Mouse (Mus musculus): ENCODE results near the gene Fbxw10. TPM values are rescaled to one million over a fixed set of nuclear protein-coding genes. Genes with fewer than 3 reads are reported as not detected.

The Fbxw10 gene
- total RNA-seq (2014; rRNA removed) (0.86 and 1.2 TPM in 2 replicates), polyA plus RNA-seq (2015; fragmentation: Nextera tagmentation; extraction: Ambion mirVana) (0.21 and 0.33 TPM in 2 replicates)

DNA sequence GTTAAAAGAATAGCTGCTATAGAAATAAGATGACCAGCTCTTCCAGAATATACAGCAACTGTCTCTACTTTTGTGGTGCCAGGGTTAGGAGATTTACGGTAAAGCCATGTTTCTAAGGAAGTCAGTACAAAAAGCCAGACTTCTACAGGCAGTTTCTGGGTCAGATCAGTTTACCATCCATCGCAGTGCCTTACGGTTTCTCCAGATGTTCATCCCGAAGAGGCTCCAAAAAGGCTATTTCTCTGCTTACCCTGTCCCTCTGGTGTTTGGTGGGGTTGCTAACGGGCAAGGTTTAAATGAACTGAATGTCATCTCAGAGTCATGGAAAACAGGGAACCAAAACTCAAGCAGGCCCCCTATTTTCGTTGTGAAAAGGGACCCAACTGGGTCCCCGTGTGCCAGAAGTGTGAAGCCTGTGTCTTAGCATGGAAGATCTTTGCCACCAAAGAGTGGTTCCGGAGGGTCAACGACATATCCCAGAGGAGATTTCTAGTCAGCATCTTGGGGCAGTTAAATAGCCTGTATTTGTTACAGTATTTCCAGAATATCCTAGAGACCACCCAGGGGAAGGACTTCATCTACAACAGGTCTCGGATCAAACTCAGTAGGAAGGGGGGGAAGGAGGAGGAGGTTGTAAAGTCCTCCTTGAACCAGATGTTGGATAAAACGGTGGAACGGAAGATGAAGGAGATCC, at the start of gene Fbxw10:
Gene Fbxw10, plus strand, starts transcription at position 109 of the 694 bp plus-strand sequence.
- H3K4me2 ChIP-seq (ENCODE audit: low read depth): peak within 1 kb of the TSS; percentile 6; the same call in 1 of the 2 replicates
- H3K9ac ChIP-seq: no peak within 1 kb of the TSS
- no peaks in the 10 kb centered on the region for H3K36me3 ChIP-seq (ENCODE audit: insufficient read depth)
- H3K9me3 ChIP-seq (ENCODE audit: low read length): no peaks in the 10 kb centered on the region
- ATAC-seq (no peak), DNase-seq (peak; percentile 29)
- no peak within 1 kb of the TSS for H3K27ac ChIP-seq (ENCODE audit: low read depth, low read length)
- TF ChIP-seq CTCF (IDR thresholded peaks at IDR 0.05; ENCODE audit: low read depth): no peak
- no peak within 1 kb of the TSS for H3K4me3 ChIP-seq (ENCODE audit: low read depth, low read length)
- no peaks in the 10 kb centered on the region for H3K4me1 ChIP-seq (ENCODE audit: insufficient read depth)
- H3K27me3 ChIP-seq (ENCODE audit: insufficient read depth, low read length): no peaks in the 10 kb centered on the region
- 29% methylated on average over 12 of the region's 12 CpGs for WGBS

DNA sequence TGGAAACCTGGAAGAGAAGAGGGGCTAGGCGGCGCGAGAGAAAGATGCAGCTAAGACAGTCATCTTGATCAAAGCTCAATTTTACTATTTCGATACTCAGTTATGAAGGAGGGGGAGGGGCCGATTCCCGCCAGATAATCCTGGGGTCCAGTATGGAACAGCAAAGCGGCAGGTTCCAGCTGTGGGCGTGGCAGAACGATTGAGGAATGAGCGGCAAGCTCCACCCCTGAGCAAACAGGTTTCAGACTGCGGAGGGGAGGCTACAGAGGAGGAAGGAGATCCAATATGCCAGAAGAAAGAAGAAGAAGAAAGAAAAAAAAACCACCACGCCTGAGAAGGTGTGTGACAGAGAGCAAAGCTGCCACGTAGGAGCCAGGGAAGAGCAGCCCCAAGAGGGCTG, 42.8 kb upstream of the Fbxw10 start:
- H3K4me1 ChIP-seq (ENCODE audit: insufficient read depth): no peaks in the 10 kb centered on the region
- H3K4me2 ChIP-seq (ENCODE audit: low read depth): no peak overlapping the region
- no peak overlapping the region for H3K27ac ChIP-seq (ENCODE audit: low read depth, low read length)
- H3K4me3 ChIP-seq (ENCODE audit: low read depth, low read length): no peak overlapping the region
- H3K36me3 ChIP-seq (ENCODE audit: insufficient read depth): no peaks in the 10 kb centered on the region
- no peaks in the 10 kb centered on the region for H3K27me3 ChIP-seq (ENCODE audit: insufficient read depth, low read length)
- WGBS: 62% methylated on average over 13 of the region's 13 CpGs
- H3K9ac ChIP-seq: no peak overlapping the region
- ATAC-seq (no peak), DNase-seq (no peak)
- TF ChIP-seq CTCF (IDR thresholded peaks at IDR 0.05; ENCODE audit: low read depth): no peak
- no peaks in the 10 kb centered on the region for H3K9me3 ChIP-seq (ENCODE audit: low read length)

GRCm38 (mm10) chr11:62807965-62808364, 38.9 kb upstream of the Fbxw10 start:
- H3K9ac ChIP-seq: no peak overlapping the region
- no peaks in the 10 kb centered on the region for H3K9me3 ChIP-seq (ENCODE audit: low read length)
- DNase-seq: no peak
- no peak overlapping the region for H3K4me2 ChIP-seq (ENCODE audit: low read depth)
- H3K36me3 ChIP-seq (ENCODE audit: insufficient read depth): no peaks in the 10 kb centered on the region
- H3K27me3 ChIP-seq (ENCODE audit: insufficient read depth, low read length): no peaks in the 10 kb centered on the region
- ATAC-seq: no peak
- whole genome bisulfite sequencing: 75% methylated on average over 2 of the region's 2 CpGs
- H3K4me3 ChIP-seq (ENCODE audit: low read depth, low read length): no peak overlapping the region
- no peaks in the 10 kb centered on the region for H3K4me1 ChIP-seq (ENCODE audit: insufficient read depth)
- H3K27ac ChIP-seq (ENCODE audit: low read depth, low read length): no peak overlapping the region
- no peak for TF ChIP-seq CTCF (IDR thresholded peaks at IDR 0.05; ENCODE audit: low read depth)

GRCm38 (mm10) chr11:62809201-62809600, 37.7 kb upstream of the Fbxw10 start:
- peak; percentile 50 for TF ChIP-seq CTCF (IDR thresholded peaks at IDR 0.05; ENCODE audit: low read depth)
- H3K9me3 ChIP-seq (ENCODE audit: low read length): no peaks in the 10 kb centered on the region
- H3K4me2 ChIP-seq (ENCODE audit: low read depth): no peak overlapping the region
- H3K4me3 ChIP-seq (ENCODE audit: low read depth, low read length): no peak overlapping the region
- no peak overlapping the region for H3K27ac ChIP-seq (ENCODE audit: low read depth, low read length)
- no peak overlapping the region for H3K9ac ChIP-seq
- H3K4me1 ChIP-seq (ENCODE audit: insufficient read depth): no peaks in the 10 kb centered on the region
- WGBS: 75% methylated on average over 4 of the region's 4 CpGs
- DNase-seq (no peak), ATAC-seq (no peak)
- no peaks in the 10 kb centered on the region for H3K36me3 ChIP-seq (ENCODE audit: insufficient read depth)
- no peaks in the 10 kb centered on the region for H3K27me3 ChIP-seq (ENCODE audit: insufficient read depth, low read length)

GRCm38 (mm10) chr11:62812268-62812667, 34.6 kb upstream of the Fbxw10 start:
- no peaks in the 10 kb centered on the region for H3K9me3 ChIP-seq (ENCODE audit: low read length)
- no peak overlapping the region for H3K27ac ChIP-seq (ENCODE audit: low read depth, low read length)
- no peak for TF ChIP-seq CTCF (IDR thresholded peaks at IDR 0.05; ENCODE audit: low read depth)
- no peaks in the 10 kb centered on the region for H3K4me1 ChIP-seq (ENCODE audit: insufficient read depth)
- no peak overlapping the region for H3K9ac ChIP-seq
- ATAC-seq: no peak
- 86% methylated on average over 6 of the region's 6 CpGs for WGBS
- no peaks in the 10 kb centered on the region for H3K36me3 ChIP-seq (ENCODE audit: insufficient read depth)
- H3K4me3 ChIP-seq (ENCODE audit: low read depth, low read length): no peak overlapping the region
- DNase-seq: no peak
- H3K27me3 ChIP-seq (ENCODE audit: insufficient read depth, low read length): no peaks in the 10 kb centered on the region
- no peak overlapping the region for H3K4me2 ChIP-seq (ENCODE audit: low read depth)

- Histone ChIP-seq H3K9me3 (ENCODE audit: low read length) (no peaks in the 10 kb centered on the region), H3K4me2 (ENCODE audit: low read depth) (no peak overlapping the region), H3K4me1 (ENCODE audit: insufficient read depth) (no peaks in the 10 kb centered on the region), H3K27me3 (ENCODE audit: insufficient read depth, low read length) (no peaks in the 10 kb centered on the region), H3K36me3 (ENCODE audit: insufficient read depth) (no peaks in the 10 kb centered on the region), H3K9ac (no peak overlapping the region), H3K27ac (ENCODE audit: low read depth, low read length) (no peak overlapping the region), H3K4me3 (ENCODE audit: low read depth, low read length) (no peak overlapping the region)
- no peak for DNase-seq
- no peak for TF ChIP-seq CTCF (IDR thresholded peaks at IDR 0.05; ENCODE audit: low read depth)
- WGBS: 53% methylated on average over 1 of the region's 1 CpGs
- no peak for ATAC-seq
Observed at GRCm38 (mm10) chr11:62813497-62813896, 33.4 kb upstream of the Fbxw10 start.

DNA sequence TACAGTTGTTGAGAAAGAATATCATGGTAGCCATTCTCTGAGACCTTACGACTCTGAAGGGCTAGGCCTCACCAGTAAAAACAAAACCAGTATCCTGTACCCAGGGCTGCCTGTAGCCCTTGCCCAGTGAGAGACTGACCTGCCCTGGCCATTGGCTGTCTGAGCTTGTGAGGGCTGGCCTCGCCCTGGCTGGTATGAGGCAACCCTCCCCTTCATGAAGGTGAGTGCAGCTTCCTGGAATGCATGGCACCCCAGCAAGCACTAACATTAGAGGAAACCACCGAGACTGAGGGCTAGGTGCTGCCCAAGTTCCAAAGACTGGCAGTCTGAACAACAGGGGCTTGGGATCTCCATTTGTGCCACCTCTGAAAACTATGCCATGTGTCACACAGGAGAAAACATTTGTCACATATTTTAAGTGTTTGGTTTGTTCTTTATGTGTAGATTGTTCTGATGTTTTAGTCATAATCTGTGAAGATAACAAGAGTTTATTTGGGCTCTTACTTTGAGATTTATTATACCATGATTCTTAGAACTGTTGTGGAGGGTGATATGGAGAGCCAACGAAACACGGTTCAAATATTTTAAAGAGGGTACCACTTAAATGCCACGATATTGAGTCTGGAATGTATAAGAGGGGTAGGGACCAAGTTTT, 32.8 kb upstream of the Fbxw10 start:
- H3K27ac ChIP-seq (ENCODE audit: low read depth, low read length): no peak overlapping the region
- H3K4me3 ChIP-seq (ENCODE audit: low read depth, low read length): no peak overlapping the region
- H3K4me1 ChIP-seq (ENCODE audit: insufficient read depth): no peaks in the 10 kb centered on the region
- ATAC-seq (no peak), DNase-seq (no peak)
- no peaks in the 10 kb centered on the region for H3K9me3 ChIP-seq (ENCODE audit: low read length)
- no peak for TF ChIP-seq CTCF (IDR thresholded peaks at IDR 0.05; ENCODE audit: low read depth)
- H3K4me2 ChIP-seq (ENCODE audit: low read depth): no peak overlapping the region
- no peaks in the 10 kb centered on the region for H3K36me3 ChIP-seq (ENCODE audit: insufficient read depth)
- no peak overlapping the region for H3K9ac ChIP-seq
- 79% methylated on average over 6 of the region's 6 CpGs for WGBS
- H3K27me3 ChIP-seq (ENCODE audit: insufficient read depth, low read length): no peaks in the 10 kb centered on the region

Data from forebrain, postnatal 0 days (tissue).